Mouse (Mus musculus) stomach, postnatal 0 days (tissue): ENCODE measurements around the gene Lingo1. TPM values are rescaled to one million over a fixed set of nuclear protein-coding genes. Genes with fewer than 3 reads are reported as not detected.

Experiments
- ATAC-seq: fragments of 200-750 bp; cut with Nextera tagmentation; 2 replicates; pipeline ENCODE4 v1.8.0; 2017; ENCODE audit not compliant: low FRiP score, low TSS enrichment
- DNase-seq: peaks from one replicate; pipeline ENCODE4 v3.0.0-alpha.2; 2016; ENCODE audit warnings: low spot score
- H3K27ac ChIP-seq: fragments of 300-500 bp; sonication (generic); replicated peaks from 2 replicates; pipeline ENCODE4 v1.5.1; 2014; ENCODE audit warnings: mild to moderate bottlenecking, control low read depth
- H3K27me3 ChIP-seq: fragments of 300-500 bp; sonication (generic); 2 replicates; pipeline ENCODE4 v1.6.1; 2014; ENCODE audit warnings: low read length; ENCODE audit not compliant: control insufficient read depth, insufficient read depth
- H3K36me3 ChIP-seq: fragments of 300-500 bp; sonication (generic); 2 replicates; pipeline ENCODE4 v1.6.1; 2014; ENCODE audit warnings: low read length, mixed read lengths; ENCODE audit not compliant: control insufficient read depth, insufficient read depth
- H3K4me1 ChIP-seq: fragments of 300-500 bp; sonication (generic); replicated peaks from 2 replicates; pipeline ENCODE4 v1.6.1; 2014; ENCODE audit warnings: antibody characterized with exemption; ENCODE audit not compliant: control insufficient read depth, insufficient read depth
- H3K4me2 ChIP-seq: fragments of 300-500 bp; sonication (generic); replicated peaks from 2 replicates; pipeline ENCODE4 v1.6.1; 2014; ENCODE audit warnings: low read depth, mild to moderate bottlenecking, control low read depth, moderate library complexity
- H3K4me3 ChIP-seq: fragments of 300-500 bp; sonication (generic); 2 replicates; pipeline ENCODE4 v1.5.1; 2014; ENCODE audit warnings: low read depth, low read length, control low read depth
- H3K9ac ChIP-seq: fragments of 300-500 bp; sonication (generic); 2 replicates; pipeline ENCODE4 v1.6.1; 2014; ENCODE audit warnings: mild to moderate bottlenecking, low read length, control low read depth, mixed read lengths
- H3K9me3 ChIP-seq: fragments of 300-500 bp; sonication (generic); 2 replicates; pipeline ENCODE4 v1.6.1; 2016; ENCODE audit warnings: low read length; ENCODE audit not compliant: control insufficient read depth
- CTCF ChIP-seq: IDR thresholded peaks from 2 replicates; pipeline ENCODE4 v1.5.1; 2016; ENCODE audit warnings: antibody characterized with exemption, low read depth, mild to moderate bottlenecking, moderate library complexity
- EP300 ChIP-seq: optimal IDR thresholded peaks from 2 replicates; pipeline ENCODE3; 2016; ENCODE audit warnings: antibody characterized with exemption
- WGBS: fragments of 180-500 bp; shearing (Covaris S2); extraction: QIAGEN DNeasy Blood & Tissue Kit; methylation state at CpG from one replicate; pipeline ENCODE4 v1.1.7; 2014; 5-methylcytosine and 5-hydroxymethylcytosine counted together
- polyA plus RNA-seq: library from polyadenylated mRNA; unstranded; fragments of >200 nt; fragmentation: Nextera tagmentation; extraction: Ambion mirVana; gene quantifications from 2 replicates; pipeline ENCODE4 v1.2.1, GENCODE M21; 2015

Lingo1 gene
- polyA plus RNA-seq, result 0.99 and 1.2 TPM in 2 replicates

DNA sequence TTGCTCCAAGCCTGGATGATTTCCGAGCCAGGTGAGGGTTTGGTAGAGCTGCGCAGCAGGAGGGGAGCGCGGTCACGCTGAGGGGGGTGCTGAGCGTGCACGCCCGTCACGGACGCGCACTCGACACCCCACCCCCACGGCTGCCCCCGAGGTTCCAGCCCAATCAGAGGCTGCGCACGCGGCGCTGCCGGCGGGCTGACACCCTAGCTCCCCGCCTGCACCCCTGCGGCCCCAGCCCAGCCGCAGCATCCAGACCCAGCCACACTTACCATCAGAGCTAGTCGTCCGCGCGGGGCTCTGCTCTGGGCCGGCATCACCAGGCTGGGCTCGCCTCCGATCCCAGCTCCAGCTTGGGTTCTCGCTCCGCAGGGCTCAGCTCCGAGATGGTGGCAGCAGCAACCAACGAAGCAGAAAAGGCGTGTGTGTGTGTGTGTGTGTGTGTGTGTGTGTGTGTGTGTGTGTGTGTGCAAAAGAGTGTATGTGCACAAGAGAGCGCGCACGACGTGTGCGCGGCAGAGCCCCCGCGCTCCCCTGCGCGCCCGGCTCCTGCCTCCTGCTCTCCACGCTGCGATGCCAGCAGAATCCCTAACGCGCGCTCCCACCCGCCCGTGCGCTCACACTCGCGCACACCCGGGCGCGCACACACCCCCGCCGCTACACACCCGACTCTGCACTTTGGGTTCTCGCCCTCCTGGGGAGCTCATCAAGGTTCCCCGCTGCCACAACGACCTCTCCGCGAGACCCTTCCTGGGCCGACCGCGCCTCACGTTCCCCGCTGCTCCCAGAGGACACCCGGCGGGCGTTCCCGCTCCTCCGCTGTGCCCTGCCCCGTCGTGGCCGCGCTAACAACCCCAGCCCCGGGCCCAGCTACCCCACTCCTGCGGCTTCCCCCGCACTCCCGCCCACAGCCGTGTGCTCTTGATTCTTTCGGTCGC lies at the start of gene Lingo1:
Lingo1 (minus strand) TSS at position 748 of the 935 bp plus-strand sequence.
- H3K27me3 ChIP-seq, result peaks cover 23% of the 10 kb centered on the region
- peak within 1 kb of the TSS; percentile 43 for H3K4me3 ChIP-seq
- no peak for TF ChIP-seq EP300
- H3K4me1 ChIP-seq, result no peaks in the 10 kb centered on the region
- peak; percentile 24 for ATAC-seq
- under 1% methylated on average over 71 of the region's 88 CpGs for WGBS
- H3K36me3 ChIP-seq, result no peaks in the 10 kb centered on the region
- no peak within 1 kb of the TSS for H3K9ac ChIP-seq
- no peaks in the 10 kb centered on the region for H3K9me3 ChIP-seq
- DNase-seq, result peak; percentile 17
- H3K27ac ChIP-seq, result no peak within 1 kb of the TSS
- H3K4me2 ChIP-seq, result peak within 1 kb of the TSS; percentile 71

DNA sequence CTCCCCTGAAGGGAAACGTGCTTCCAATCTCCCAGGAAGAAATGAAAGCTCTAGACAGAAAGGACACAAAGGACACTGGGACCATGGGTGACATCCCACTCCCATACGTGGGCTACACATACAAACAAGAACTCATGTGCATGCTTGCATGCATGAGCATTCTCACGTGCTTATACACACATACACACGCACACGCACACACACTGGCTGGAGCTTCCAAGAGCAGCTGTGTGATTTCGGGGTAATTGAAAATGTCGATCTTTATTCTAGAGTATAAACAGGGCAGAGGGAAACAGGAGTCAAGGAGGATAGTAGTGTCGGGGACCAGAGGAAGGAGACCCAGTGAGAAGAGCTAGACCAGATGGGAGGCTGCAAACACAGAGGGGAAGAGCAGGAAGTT lies 48.4 kb upstream of the Lingo1 start:
- no peaks in the 10 kb centered on the region for H3K9me3 ChIP-seq
- no peak overlapping the region for H3K4me2 ChIP-seq
- no peak overlapping the region for H3K9ac ChIP-seq
- 40% methylated on average over 8 of the region's 8 CpGs for WGBS
- no peak overlapping the region for H3K4me3 ChIP-seq
- no peaks in the 10 kb centered on the region for H3K27me3 ChIP-seq
- TF ChIP-seq CTCF (no peak), EP300 (no peak)
- no peak overlapping the region for H3K27ac ChIP-seq
- DNase-seq (no peak), ATAC-seq (no peak)
- H3K4me1 ChIP-seq, result no peaks in the 10 kb centered on the region
- no peaks in the 10 kb centered on the region for H3K36me3 ChIP-seq

DNA sequence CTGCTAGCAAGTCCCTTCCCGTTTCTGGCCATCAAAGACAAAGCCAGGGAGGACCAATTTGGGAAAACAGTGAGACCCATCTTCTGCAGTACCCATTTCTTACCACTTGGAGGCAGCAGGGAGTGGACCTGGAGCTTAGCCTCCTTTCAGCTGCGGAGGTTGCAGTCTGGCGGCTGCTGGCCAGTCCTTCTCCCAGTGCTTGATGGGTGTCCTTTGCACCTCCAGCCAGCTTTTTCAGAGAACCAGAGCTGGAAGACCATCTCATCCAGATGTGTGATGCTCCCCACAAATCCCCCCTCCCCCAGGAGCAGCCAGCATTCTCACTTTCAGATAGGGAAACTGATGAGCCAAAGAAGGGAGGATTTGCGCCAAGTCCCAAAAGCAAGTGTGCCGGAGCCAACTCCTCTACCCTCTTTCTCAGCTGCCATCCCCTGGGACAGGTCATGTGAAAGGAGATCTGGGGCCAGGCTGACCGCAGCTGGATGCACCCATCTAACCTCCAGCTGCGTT lies 47.5 kb upstream of the Lingo1 start:
- Histone ChIP-seq H3K4me3 (no peak overlapping the region), H3K4me2 (peak overlapping the region; percentile 24), H3K9ac (no peak overlapping the region), H3K9me3 (no peaks in the 10 kb centered on the region), H3K27ac (no peak overlapping the region), H3K36me3 (no peaks in the 10 kb centered on the region), H3K27me3 (no peaks in the 10 kb centered on the region), H3K4me1 (no peaks in the 10 kb centered on the region)
- 31% methylated on average over 7 of the region's 7 CpGs for WGBS
- DNase-seq (peak; percentile 69), ATAC-seq (no peak; the same call in 1 of the 2 replicates)
- peak; percentile 96 for TF ChIP-seq CTCF
- no peak for TF ChIP-seq EP300

GRCm38 (mm10) chr9:56842303-56842719 lies 46.0 kb upstream of the Lingo1 start:
- Histone ChIP-seq H3K4me2 (no peak overlapping the region), H3K36me3 (no peaks in the 10 kb centered on the region), H3K27ac (no peak overlapping the region), H3K9ac (no peak overlapping the region), H3K4me3 (no peak overlapping the region), H3K4me1 (no peaks in the 10 kb centered on the region), H3K9me3 (no peaks in the 10 kb centered on the region), H3K27me3 (no peaks in the 10 kb centered on the region)
- ATAC-seq (peak; percentile 27; the same call in 1 of the 2 replicates), DNase-seq (no peak)
- WGBS, result 26% methylated on average over 3 of the region's 3 CpGs
- TF ChIP-seq CTCF (no peak), EP300 (no peak)

GRCm38 (mm10) chr9:56841864-56842263 lies 45.6 kb upstream of the Lingo1 start:
- Histone ChIP-seq H3K9ac (no peak overlapping the region), H3K4me1 (no peaks in the 10 kb centered on the region), H3K36me3 (no peaks in the 10 kb centered on the region), H3K4me2 (no peak overlapping the region), H3K4me3 (no peak overlapping the region), H3K27me3 (no peaks in the 10 kb centered on the region), H3K27ac (no peak overlapping the region), H3K9me3 (no peaks in the 10 kb centered on the region)
- ATAC-seq (no peak), DNase-seq (no peak)
- TF ChIP-seq CTCF, result no peak

DNA sequence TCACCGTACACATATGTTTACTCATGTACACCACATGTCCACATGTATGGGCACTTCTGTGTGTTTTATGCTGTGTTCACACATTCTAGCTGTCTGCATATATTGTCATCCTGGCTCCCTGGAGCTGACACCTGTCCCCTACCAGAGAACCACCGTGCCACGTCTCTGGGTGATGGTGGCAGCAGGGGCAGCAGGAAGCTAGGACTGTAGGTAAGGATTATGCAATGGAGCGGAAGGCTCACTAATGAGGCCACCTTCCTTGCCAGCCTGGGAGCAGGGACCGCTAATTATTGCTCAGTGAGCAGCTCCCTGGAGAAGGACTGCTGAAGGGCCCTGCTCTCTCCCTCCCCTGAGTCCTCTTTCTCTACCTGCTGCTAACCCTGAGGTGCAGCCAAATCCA lies 44.5 kb upstream of the Lingo1 start:
- Histone ChIP-seq H3K4me1 (no peaks in the 10 kb centered on the region), H3K4me2 (no peak overlapping the region), H3K27ac (no peak overlapping the region), H3K9ac (no peak overlapping the region), H3K27me3 (no peaks in the 10 kb centered on the region), H3K4me3 (no peak overlapping the region), H3K36me3 (no peaks in the 10 kb centered on the region), H3K9me3 (no peaks in the 10 kb centered on the region)
- 81% methylated on average over 5 of the region's 5 CpGs for WGBS
- ATAC-seq (no peak), DNase-seq (no peak)
- no peak for TF ChIP-seq CTCF
- TF ChIP-seq EP300, result no peak
